Mouse (Mus musculus) liver, postnatal 0 days (tissue): ENCODE measurements around the gene Atxn1. TPM values are rescaled to one million over a fixed set of nuclear protein-coding genes. Genes with fewer than 3 reads are reported as not detected.

Experiments used
- ATAC-seq: fragments of 200-750 bp; cut with Nextera tagmentation; 2 replicates; pipeline ENCODE4 v1.8.0; 2017; ENCODE audit warnings: mild to moderate bottlenecking, moderate library complexity
- DNase-seq: peaks from one replicate; pipeline ENCODE4 v3.0.0-alpha.2; 2016
- H3K27ac ChIP-seq: fragments of 300-500 bp; sonication (generic); 2 replicates; pipeline ENCODE4 v1.5.1; 2014; ENCODE audit warnings: antibody characterized with exemption, moderate library complexity, mild to moderate bottlenecking, low read depth
- H3K27me3 ChIP-seq: fragments of 300-500 bp; sonication (generic); 2 replicates; pipeline ENCODE4 v1.6.1; 2014; ENCODE audit warnings: low read length, control low read depth, mixed read lengths; ENCODE audit not compliant: insufficient read depth
- H3K36me3 ChIP-seq: fragments of 300-500 bp; sonication (generic); replicated peaks from 2 replicates; pipeline ENCODE4 v1.6.1; 2014; ENCODE audit warnings: mild to moderate bottlenecking, control low read depth, low read length, moderate library complexity, mixed read lengths; ENCODE audit not compliant: insufficient read depth
- H3K4me1 ChIP-seq: fragments of 300-500 bp; sonication (generic); 2 replicates; pipeline ENCODE4 v1.6.1; 2014; ENCODE audit warnings: antibody characterized with exemption, mild to moderate bottlenecking, control low read depth; ENCODE audit not compliant: insufficient read depth
- H3K4me2 ChIP-seq: fragments of 300-500 bp; sonication (generic); 2 replicates; pipeline ENCODE4 v1.6.1; 2014; ENCODE audit warnings: low read depth, mild to moderate bottlenecking, low read length, moderate library complexity, mixed read lengths
- H3K4me3 ChIP-seq: fragments of 300-500 bp; sonication (generic); 2 replicates; pipeline ENCODE4 v1.5.1; 2014; ENCODE audit warnings: low read depth, low read length
- H3K9ac ChIP-seq: fragments of 300-500 bp; sonication (generic); replicated peaks from 2 replicates; pipeline ENCODE4 v1.6.1; 2014; ENCODE audit warnings: mild to moderate bottlenecking, moderate library complexity
- H3K9me3 ChIP-seq: fragments of 300-500 bp; sonication (generic); 2 replicates; pipeline ENCODE4 v1.6.1; 2016; ENCODE audit warnings: mild to moderate bottlenecking, control low read depth, low read length, mixed read lengths
- CTCF ChIP-seq: sonication (generic); IDR thresholded peaks from 2 replicates; pipeline ENCODE4 v1.5.1; 2016; ENCODE audit warnings: antibody characterized with exemption, low read depth
- EP300 ChIP-seq: IDR thresholded peaks from 2 replicates; pipeline ENCODE4 v1.6.1; 2016; ENCODE audit warnings: antibody characterized with exemption, low read depth, mild to moderate bottlenecking
- WGBS: fragments of 180-500 bp; shearing (Covaris S2); extraction: QIAGEN DNeasy Blood & Tissue Kit; methylation state at CpG from one replicate; pipeline ENCODE4 v1.1.7; 2014; ENCODE audit not compliant: insufficient replicate concordance; 5-methylcytosine and 5-hydroxymethylcytosine counted together
- polyA plus RNA-seq: library from polyadenylated mRNA; unstranded; fragments of >200 nt; fragmentation: Nextera tagmentation; extraction: Ambion mirVana; gene quantifications from 2 replicates; pipeline ENCODE4 v1.2.1, GENCODE M21; 2015

Gene Atxn1
- polyA plus RNA-seq, 1 experiment from 2014 or later = 4.4 TPM

DNA sequence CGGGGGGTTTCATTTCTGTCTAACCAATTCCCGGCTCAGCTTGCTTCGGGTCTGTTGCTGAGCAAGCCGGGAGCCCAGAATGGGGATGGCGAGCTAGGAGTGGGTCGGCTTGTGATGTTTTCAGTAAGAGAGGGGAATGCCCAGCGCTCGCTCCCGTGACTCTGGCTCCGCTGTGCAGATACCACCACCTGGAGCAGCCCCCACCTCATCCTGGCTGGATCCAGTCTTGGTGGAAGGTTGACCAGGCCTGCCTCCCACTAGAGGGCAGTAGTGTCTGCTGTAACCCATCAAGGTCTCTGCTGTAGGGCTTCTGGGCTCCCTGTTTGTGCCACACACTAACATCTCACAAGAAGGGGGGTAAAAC, 425.6 kb downstream of the Atxn1 start:
- H3K36me3 ChIP-seq = peaks cover 30% of the 10 kb centered on the region
- no peak overlapping the region for H3K27ac ChIP-seq
- no peaks in the 10 kb centered on the region for H3K9me3 ChIP-seq
- H3K9ac ChIP-seq = no peak overlapping the region
- H3K27me3 ChIP-seq = no peaks in the 10 kb centered on the region
- peaks cover 5% of the 10 kb centered on the region; the same call in 1 of the 2 replicates for H3K4me1 ChIP-seq
- no peak for TF ChIP-seq EP300
- TF ChIP-seq CTCF = peak; percentile 86
- WGBS = 28% methylated on average over 10 of the region's 10 CpGs
- DNase-seq (peak; percentile 74), ATAC-seq (peak; percentile 75)
- peak overlapping the region; percentile 55 for H3K4me2 ChIP-seq
- peak overlapping the region; percentile 7; the same call in 1 of the 2 replicates for H3K4me3 ChIP-seq

GRCm38 (mm10) chr13:45538532-45539204, 426.1 kb downstream of the Atxn1 start:
- Histone ChIP-seq H3K4me1 (peaks cover 5% of the 10 kb centered on the region; the same call in 1 of the 2 replicates), H3K27me3 (no peaks in the 10 kb centered on the region), H3K4me2 (peak overlapping the region; percentile 55), H3K4me3 (peak overlapping the region; percentile 7; the same call in 1 of the 2 replicates), H3K27ac (no peak overlapping the region), H3K36me3 (peaks cover 28% of the 10 kb centered on the region), H3K9me3 (no peaks in the 10 kb centered on the region), H3K9ac (no peak overlapping the region)
- DNase-seq (peak; percentile 53), ATAC-seq (peak; percentile 69)
- TF ChIP-seq EP300 = no peak
- TF ChIP-seq CTCF = peak; percentile 84
- WGBS = 34% methylated on average over 10 of the region's 10 CpGs

- DNase-seq (no peak), ATAC-seq (no peak)
- TF ChIP-seq CTCF (no peak), EP300 (no peak)
- no peak overlapping the region for H3K4me3 ChIP-seq
- no peaks in the 10 kb centered on the region for H3K27me3 ChIP-seq
- H3K36me3 ChIP-seq = peaks cover 25% of the 10 kb centered on the region
- peaks cover 5% of the 10 kb centered on the region; the same call in 1 of the 2 replicates for H3K4me1 ChIP-seq
- no peak overlapping the region for H3K27ac ChIP-seq
- WGBS = 80% methylated on average over 9 of the region's 9 CpGs
- H3K9ac ChIP-seq = no peak overlapping the region
- H3K9me3 ChIP-seq = no peaks in the 10 kb centered on the region
- H3K4me2 ChIP-seq = no peak overlapping the region
Observed at GRCm38 (mm10) chr13:45538091-45538490, 426.7 kb downstream of the Atxn1 start.

DNA sequence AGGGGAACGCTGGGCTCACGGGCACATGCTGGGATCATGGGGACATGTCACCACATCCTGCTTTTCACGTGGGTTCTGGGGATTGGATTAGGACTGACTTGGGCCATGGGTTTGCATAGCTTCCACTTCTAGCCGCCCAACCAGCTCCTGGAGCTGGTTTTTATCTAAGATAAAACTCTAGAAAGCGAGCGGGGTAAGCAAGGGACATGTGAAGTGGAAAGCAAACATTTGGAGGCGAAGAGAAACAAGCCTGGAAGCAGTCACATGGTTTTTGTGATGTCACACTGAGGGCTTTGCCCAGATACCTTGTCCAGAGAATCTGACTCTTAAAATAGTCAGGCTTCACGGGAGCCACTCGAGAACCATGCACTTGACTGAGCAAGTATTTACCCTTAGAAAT, 427.7 kb downstream of the Atxn1 start:
- TF ChIP-seq EP300 (no peak), CTCF (no peak)
- H3K9ac ChIP-seq = no peak overlapping the region
- no peaks in the 10 kb centered on the region for H3K27me3 ChIP-seq
- H3K27ac ChIP-seq = no peak overlapping the region
- ATAC-seq (no peak), DNase-seq (no peak)
- H3K9me3 ChIP-seq = no peaks in the 10 kb centered on the region
- H3K4me3 ChIP-seq = no peak overlapping the region
- H3K4me1 ChIP-seq = peaks cover 8% of the 10 kb centered on the region
- H3K36me3 ChIP-seq = peaks cover 23% of the 10 kb centered on the region
- 65% methylated on average over 9 of the region's 9 CpGs for WGBS
- H3K4me2 ChIP-seq = no peak overlapping the region

DNA sequence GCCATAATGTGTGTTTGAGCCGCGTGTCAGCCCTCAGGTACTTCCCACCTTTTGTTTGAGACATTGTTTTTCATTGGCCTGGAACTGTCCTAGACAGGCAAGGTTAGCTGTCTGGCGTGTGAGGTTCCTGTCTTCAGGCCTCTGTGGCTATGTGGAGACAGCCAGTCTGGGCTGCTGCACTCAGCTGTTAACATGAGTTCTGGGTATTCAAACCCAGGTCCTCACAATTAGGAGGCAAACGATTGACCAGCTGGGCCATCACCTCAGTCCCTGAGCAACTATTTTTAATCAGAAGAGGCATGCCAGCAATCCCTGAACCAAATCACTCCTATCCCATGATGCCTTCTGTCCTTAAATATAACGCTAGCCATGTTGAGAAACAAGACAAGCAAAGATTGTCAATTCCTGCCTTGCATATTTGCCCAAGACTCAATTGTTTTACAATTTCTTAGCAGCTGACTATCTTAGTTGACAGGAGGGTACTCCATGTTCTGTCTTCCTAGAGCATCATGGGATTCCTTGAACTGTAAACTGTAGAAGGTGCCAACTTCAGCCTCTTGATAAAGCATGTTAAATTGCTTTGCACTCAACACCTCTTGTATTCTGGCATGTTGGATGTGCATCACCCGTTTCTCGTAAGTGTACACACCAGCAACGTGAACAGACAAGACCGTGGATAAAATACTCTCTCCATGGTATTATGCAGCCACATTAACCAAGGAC, 428.9 kb downstream of the Atxn1 start:
- ATAC-seq = no peak

GRCm38 (mm10) chr13:45530754-45531153, 434.1 kb downstream of the Atxn1 start:
- H3K4me2 ChIP-seq = no peak overlapping the region
- peaks cover 34% of the 10 kb centered on the region for H3K4me1 ChIP-seq

More for the DNA sequence above, 428.9 kb downstream of the Atxn1 start:
- DNase-seq = no peak
- Histone ChIP-seq H3K27ac (no peak overlapping the region), H3K9ac (no peak overlapping the region), H3K27me3 (no peaks in the 10 kb centered on the region), H3K4me2 (no peak overlapping the region), H3K36me3 (peaks cover 26% of the 10 kb centered on the region), H3K4me1 (peaks cover 13% of the 10 kb centered on the region), H3K9me3 (no peaks in the 10 kb centered on the region), H3K4me3 (no peak overlapping the region)
- 91% methylated on average over 9 of the region's 9 CpGs for WGBS
- TF ChIP-seq EP300 (no peak), CTCF (no peak)

More at GRCm38 (mm10) chr13:45530754-45531153, 434.1 kb downstream of the Atxn1 start:
- Histone ChIP-seq H3K36me3 (peaks cover 45% of the 10 kb centered on the region), H3K9ac (no peak overlapping the region; the same call in 1 of the 2 replicates), H3K27me3 (no peaks in the 10 kb centered on the region), H3K9me3 (no peaks in the 10 kb centered on the region), H3K27ac (no peak overlapping the region), H3K4me3 (no peak overlapping the region)
- TF ChIP-seq CTCF = no peak
- TF ChIP-seq EP300 = no peak
- no peak for DNase-seq
- ATAC-seq = no peak
- WGBS = 36% methylated on average over 6 of the region's 6 CpGs
